Mouse (Mus musculus): Measurements from ENCODE around the gene Patj. TPM values are rescaled to one million over a fixed set of nuclear protein-coding genes. Genes with fewer than 3 reads are reported as not detected.

Patj gene
- total RNA-seq, 1 experiment, result 17.7 TPM

DNA sequence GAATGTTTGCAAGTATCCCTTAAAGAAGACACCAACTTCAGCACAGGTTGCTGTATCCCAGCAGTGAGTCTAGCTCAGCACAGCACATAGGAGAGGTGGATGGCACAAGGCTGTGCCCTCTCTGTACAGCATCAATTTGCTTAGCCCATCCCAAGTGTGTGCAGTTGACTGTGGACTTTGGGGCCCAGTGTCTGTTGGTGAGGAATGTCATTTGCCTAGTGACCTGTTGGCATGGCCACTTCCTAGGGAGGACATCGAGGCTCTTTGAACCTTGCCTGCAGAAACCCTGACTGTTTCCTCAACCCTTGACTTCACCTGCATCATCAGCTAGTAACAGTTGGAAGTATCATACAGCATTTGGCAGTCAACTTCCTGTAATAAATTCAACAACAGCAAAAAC, 270.9 kb downstream of the Patj start:
- Histone ChIP-seq H3K4me3 (ENCODE audit: insufficient read depth in 1 of 2, low read depth in 1 of 2, low read length in 2 of 2, poor library complexity in 1 of 2, severe bottlenecking in 1 of 2) (no peak overlapping the region), H3K27ac (ENCODE audit: insufficient read depth, low read depth, low read length, poor library complexity, severe bottlenecking) (no peak overlapping the region), H3K9ac (ENCODE audit: insufficient read depth, low read depth, low read length, poor library complexity, severe bottlenecking) (no peak overlapping the region), H3K36me3 (ENCODE audit: control insufficient read depth, insufficient read depth, low read length, poor library complexity, severe bottlenecking) (no peaks in the 10 kb centered on the region), H3K4me1 (ENCODE audit: control insufficient read depth in 2 of 2, insufficient read depth in 2 of 2, low read length in 2 of 2, poor library complexity in 1 of 2) (no peaks in the 10 kb centered on the region), H3K9me3 (ENCODE audit: control insufficient read depth, insufficient read depth, low read depth, low read length) (no peaks in the 10 kb centered on the region)
- DNase-seq (ENCODE audit: low read depth, low spot score), result no peak
- in situ Hi-C loops (cut with MboI; ENCODE audit: low sequenced_read_pairs in 2 of 2, unreplicated experiment in 2 of 2), result no loop called here
- TF ChIP-seq CHD2 (IDR thresholded peaks at IDR 0.05; ENCODE audit: low read depth, low read length) (no peak), MAFK (IDR thresholded peaks at IDR 0.05; ENCODE audit: insufficient read depth, low read depth, low read length) (no peak), HCFC1 (IDR thresholded peaks at IDR 0.05; ENCODE audit: borderline replicate concordance, insufficient read depth, low read length) (no peak), ZNF384 (IDR thresholded peaks at IDR 0.05; ENCODE audit: low read depth, low read length) (no peak), ZC3H11A (IDR thresholded peaks at IDR 0.05; ENCODE audit: borderline replicate concordance, low read depth, low read length) (no peak)

DNA sequence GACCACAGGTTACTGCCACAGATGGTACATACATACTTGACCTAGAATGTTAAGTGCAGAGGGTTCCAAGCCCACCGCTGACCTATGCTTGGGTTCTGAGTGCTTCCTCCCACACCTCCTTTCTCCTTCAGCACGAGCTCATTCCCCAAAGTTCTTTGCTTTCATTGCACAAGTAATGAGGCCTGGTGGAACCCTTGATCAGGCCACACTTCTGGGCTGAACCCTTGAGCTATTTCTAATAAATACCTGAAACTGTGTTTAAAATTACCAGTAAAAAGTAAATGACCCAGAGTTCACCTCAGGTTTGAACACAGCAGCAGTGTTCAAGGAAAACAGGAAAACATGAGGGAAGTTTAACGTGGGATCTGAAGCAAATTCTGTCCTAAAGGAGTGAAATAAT, 271.4 kb downstream of the Patj start:
- DNase-seq (ENCODE audit: low read depth, low spot score), result no peak
- H3K9me3 ChIP-seq (ENCODE audit: control insufficient read depth, insufficient read depth, low read depth, low read length), result no peaks in the 10 kb centered on the region
- H3K27ac ChIP-seq (ENCODE audit: insufficient read depth, low read depth, low read length, poor library complexity, severe bottlenecking), result no peak overlapping the region
- no peaks in the 10 kb centered on the region for H3K4me1 ChIP-seq (ENCODE audit: control insufficient read depth in 2 of 2, insufficient read depth in 2 of 2, low read length in 2 of 2, poor library complexity in 1 of 2)
- H3K36me3 ChIP-seq (ENCODE audit: control insufficient read depth, insufficient read depth, low read length, poor library complexity, severe bottlenecking), result no peaks in the 10 kb centered on the region
- in situ Hi-C loops (cut with MboI; ENCODE audit: low sequenced_read_pairs in 2 of 2, unreplicated experiment in 2 of 2), result no loop called here
- no peak overlapping the region for H3K9ac ChIP-seq (ENCODE audit: insufficient read depth, low read depth, low read length, poor library complexity, severe bottlenecking)
- no peak for TF ChIP-seq MAFK (IDR thresholded peaks at IDR 0.05; ENCODE audit: insufficient read depth, low read depth, low read length)
- TF ChIP-seq ZC3H11A (IDR thresholded peaks at IDR 0.05; ENCODE audit: borderline replicate concordance, low read depth, low read length), result no peak
- no peak for TF ChIP-seq HCFC1 (IDR thresholded peaks at IDR 0.05; ENCODE audit: borderline replicate concordance, insufficient read depth, low read length)
- no peak overlapping the region for H3K4me3 ChIP-seq (ENCODE audit: insufficient read depth in 1 of 2, low read depth in 1 of 2, low read length in 2 of 2, poor library complexity in 1 of 2, severe bottlenecking in 1 of 2)

DNA sequence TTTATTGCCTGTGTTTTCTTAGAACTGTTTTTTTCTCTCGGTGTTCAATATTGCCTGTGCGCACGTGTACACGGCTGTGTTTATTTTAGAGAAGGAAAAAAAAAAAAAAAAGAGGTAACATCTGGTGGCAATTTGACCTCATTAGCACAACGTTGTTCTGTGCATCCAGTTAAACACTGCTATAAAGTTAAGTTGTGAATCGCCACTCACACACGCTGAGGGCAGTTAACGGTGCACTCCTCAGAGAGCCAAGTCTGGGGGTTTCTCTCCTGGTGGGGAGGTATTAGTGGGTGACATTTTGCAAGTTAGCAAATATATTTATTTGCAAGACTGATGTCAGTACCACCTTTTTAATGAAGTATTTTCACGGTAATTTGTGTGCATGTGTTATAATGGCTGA, 281.9 kb downstream of the Patj start:
- Histone ChIP-seq H3K4me1 (ENCODE audit: control insufficient read depth in 2 of 2, insufficient read depth in 2 of 2, low read length in 2 of 2, poor library complexity in 1 of 2) (no peaks in the 10 kb centered on the region), H3K36me3 (ENCODE audit: control insufficient read depth, insufficient read depth, low read length, poor library complexity, severe bottlenecking) (no peaks in the 10 kb centered on the region)
- no peak for TF ChIP-seq ZC3H11A (IDR thresholded peaks at IDR 0.05; ENCODE audit: borderline replicate concordance, low read depth, low read length)
- no peak for TF ChIP-seq HCFC1 (IDR thresholded peaks at IDR 0.05; ENCODE audit: borderline replicate concordance, insufficient read depth, low read length)
- TF ChIP-seq ZNF384 (IDR thresholded peaks at IDR 0.05; ENCODE audit: low read depth, low read length), result no peak
- TF ChIP-seq CHD2 (IDR thresholded peaks at IDR 0.05; ENCODE audit: low read depth, low read length), result no peak
- TF ChIP-seq MAFK (IDR thresholded peaks at IDR 0.05; ENCODE audit: insufficient read depth, low read depth, low read length), result no peak

DNA sequence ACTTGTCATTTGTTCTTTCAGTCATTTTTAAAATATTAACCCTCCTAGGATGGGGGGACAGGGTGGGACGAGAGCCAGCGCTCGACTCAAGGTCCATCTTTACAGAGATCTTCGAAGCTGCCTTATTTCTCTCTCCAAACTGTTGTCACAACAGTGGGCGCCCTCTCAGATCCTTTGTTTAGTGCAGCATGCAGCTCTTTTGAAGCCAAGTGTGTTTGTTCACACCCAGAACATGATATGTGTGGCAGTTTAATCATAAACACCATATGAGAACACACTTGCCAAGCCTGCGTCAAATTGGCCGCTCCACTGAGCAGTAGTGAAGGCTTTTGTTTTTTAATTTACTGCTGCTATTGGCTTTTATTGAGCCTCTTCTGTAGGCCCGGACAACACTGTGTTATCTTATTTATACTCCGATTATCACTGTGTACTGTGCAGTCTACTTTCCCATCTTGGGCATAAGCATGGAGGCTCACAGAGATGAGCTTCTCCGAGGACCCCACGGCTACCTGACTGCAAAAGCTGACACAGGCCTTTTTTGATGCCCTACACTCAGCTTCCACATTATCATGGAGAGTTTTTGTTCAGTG, 291.2 kb downstream of the Patj start:
- H3K27ac ChIP-seq (ENCODE audit: insufficient read depth, low read depth, low read length, poor library complexity, severe bottlenecking), result no peak overlapping the region
- DNase-seq (ENCODE audit: low read depth, low spot score), result no peak
- no peaks in the 10 kb centered on the region for H3K4me1 ChIP-seq (ENCODE audit: control insufficient read depth in 2 of 2, insufficient read depth in 2 of 2, low read length in 2 of 2, poor library complexity in 1 of 2)
- no peaks in the 10 kb centered on the region for H3K9me3 ChIP-seq (ENCODE audit: control insufficient read depth, insufficient read depth, low read depth, low read length)
- in situ Hi-C loops (cut with MboI; ENCODE audit: low sequenced_read_pairs in 2 of 2, unreplicated experiment in 2 of 2), result no loop called here
- no peak overlapping the region for H3K4me3 ChIP-seq (ENCODE audit: insufficient read depth in 1 of 2, low read depth in 1 of 2, low read length in 2 of 2, poor library complexity in 1 of 2, severe bottlenecking in 1 of 2)
- TF ChIP-seq ZC3H11A (IDR thresholded peaks at IDR 0.05; ENCODE audit: borderline replicate concordance, low read depth, low read length) (no peak), HCFC1 (IDR thresholded peaks at IDR 0.05; ENCODE audit: borderline replicate concordance, insufficient read depth, low read length) (no peak), CHD2 (IDR thresholded peaks at IDR 0.05; ENCODE audit: low read depth, low read length) (no peak), ZNF384 (IDR thresholded peaks at IDR 0.05; ENCODE audit: low read depth, low read length) (no peak), MAFK (IDR thresholded peaks at IDR 0.05; ENCODE audit: insufficient read depth, low read depth, low read length) (no peak)
- no peak overlapping the region for H3K9ac ChIP-seq (ENCODE audit: insufficient read depth, low read depth, low read length, poor library complexity, severe bottlenecking)
- H3K36me3 ChIP-seq (ENCODE audit: control insufficient read depth, insufficient read depth, low read length, poor library complexity, severe bottlenecking), result no peaks in the 10 kb centered on the region

More for the DNA sequence above, 281.9 kb downstream of the Patj start:
- Histone ChIP-seq H3K4me3 (ENCODE audit: insufficient read depth in 1 of 2, low read depth in 1 of 2, low read length in 2 of 2, poor library complexity in 1 of 2, severe bottlenecking in 1 of 2) (no peak overlapping the region), H3K9me3 (ENCODE audit: control insufficient read depth, insufficient read depth, low read depth, low read length) (no peaks in the 10 kb centered on the region), H3K27ac (ENCODE audit: insufficient read depth, low read depth, low read length, poor library complexity, severe bottlenecking) (no peak overlapping the region), H3K9ac (ENCODE audit: insufficient read depth, low read depth, low read length, poor library complexity, severe bottlenecking) (no peak overlapping the region)
- in situ Hi-C loops (cut with MboI; ENCODE audit: low sequenced_read_pairs in 2 of 2, unreplicated experiment in 2 of 2), result no loop called here
- DNase-seq (ENCODE audit: low read depth, low spot score), result no peak

DNA sequence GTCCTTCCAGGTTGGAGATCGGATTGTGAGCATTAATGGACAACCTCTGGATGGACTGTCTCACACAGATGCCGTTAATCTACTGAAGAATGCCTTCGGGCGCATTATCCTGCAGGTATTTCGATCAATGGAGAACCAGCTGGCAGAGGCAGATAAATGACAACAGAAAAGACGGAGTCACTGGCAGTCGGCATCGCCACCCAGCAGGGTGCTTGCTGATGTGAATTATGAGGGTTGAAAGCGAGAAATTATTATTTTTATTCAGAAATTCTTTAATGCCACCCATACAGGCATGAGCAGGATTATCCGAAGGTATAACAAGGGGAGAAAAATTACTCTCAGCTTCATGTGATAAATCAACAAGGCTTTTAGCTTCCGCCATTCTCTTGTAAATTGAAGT, 292.5 kb downstream of the Patj start:
- Histone ChIP-seq H3K9ac (ENCODE audit: insufficient read depth, low read depth, low read length, poor library complexity, severe bottlenecking) (no peak overlapping the region), H3K36me3 (ENCODE audit: control insufficient read depth, insufficient read depth, low read length, poor library complexity, severe bottlenecking) (no peaks in the 10 kb centered on the region), H3K4me1 (ENCODE audit: control insufficient read depth in 2 of 2, insufficient read depth in 2 of 2, low read length in 2 of 2, poor library complexity in 1 of 2) (no peaks in the 10 kb centered on the region), H3K27ac (ENCODE audit: insufficient read depth, low read depth, low read length, poor library complexity, severe bottlenecking) (no peak overlapping the region), H3K4me3 (ENCODE audit: insufficient read depth in 1 of 2, low read depth in 1 of 2, low read length in 2 of 2, poor library complexity in 1 of 2, severe bottlenecking in 1 of 2) (no peak overlapping the region), H3K9me3 (ENCODE audit: control insufficient read depth, insufficient read depth, low read depth, low read length) (no peaks in the 10 kb centered on the region)
- TF ChIP-seq ZNF384 (IDR thresholded peaks at IDR 0.05; ENCODE audit: low read depth, low read length) (no peak), CHD2 (IDR thresholded peaks at IDR 0.05; ENCODE audit: low read depth, low read length) (no peak), HCFC1 (IDR thresholded peaks at IDR 0.05; ENCODE audit: borderline replicate concordance, insufficient read depth, low read length) (no peak), ZC3H11A (IDR thresholded peaks at IDR 0.05; ENCODE audit: borderline replicate concordance, low read depth, low read length) (no peak), MAFK (IDR thresholded peaks at IDR 0.05; ENCODE audit: insufficient read depth, low read depth, low read length) (no peak)
- DNase-seq (ENCODE audit: low read depth, low spot score), result no peak
- in situ Hi-C loops (cut with MboI; ENCODE audit: low sequenced_read_pairs in 2 of 2, unreplicated experiment in 2 of 2), result no loop called here
